Mouse (Mus musculus): Measurements from ENCODE around the gene Col9a2.
"Not testable (repeated sequence)": the region's sequence is repeated elsewhere in the genome, so short reads cannot be mapped to it uniquely, and the experiment has no call there.

Gene Col9a2

GRCm38 (mm10) chr4:121023464-121023863 lies 15.7 kb upstream of the Col9a2 start:
- no peak for DNase-seq

GRCm38 (mm10) chr4:121023941-121024340 lies 15.2 kb upstream of the Col9a2 start:
- DNase-seq: no peak

- no peak for DNase-seq
These were observed 13.5 kb upstream of the Col9a2 start for GRCm38 (mm10) chr4:121025681-121026080.

- DNase-seq: no peak
These were observed 11.0 kb upstream of the Col9a2 start for GRCm38 (mm10) chr4:121028146-121028545.

DNA sequence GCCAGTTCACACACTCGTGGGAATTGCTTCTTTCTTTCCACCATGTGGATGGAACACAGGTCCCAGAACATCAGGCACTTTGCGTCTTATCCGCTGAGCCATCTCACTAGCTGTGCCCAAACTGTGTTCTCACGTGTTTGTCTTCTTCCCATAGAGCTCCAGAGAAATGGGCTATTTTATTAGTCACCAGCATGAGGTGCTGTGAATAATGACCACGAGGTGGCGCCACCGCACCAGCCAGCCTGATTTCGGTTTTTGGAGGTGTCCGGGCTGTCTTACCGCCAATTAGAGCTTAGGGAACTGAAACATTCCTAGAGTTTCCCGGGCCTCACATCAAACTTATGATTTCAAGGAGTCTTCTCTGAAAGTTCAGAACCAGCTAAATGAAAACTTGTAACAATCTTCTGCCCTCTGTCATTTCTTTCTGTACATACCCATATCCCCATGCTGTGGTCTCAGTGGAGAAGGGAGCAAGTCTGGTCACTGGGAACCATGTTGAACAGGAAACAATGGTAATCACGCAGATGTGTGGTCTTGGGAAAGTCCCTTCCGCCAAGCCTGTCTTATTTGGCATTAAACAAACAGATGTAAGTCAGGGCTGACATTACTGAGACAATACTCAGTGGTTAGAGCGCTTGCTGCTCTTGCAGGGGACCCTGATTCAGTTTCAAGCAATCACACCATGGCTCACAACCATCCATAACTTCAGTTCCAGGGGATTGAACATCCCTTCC lies 10.4 kb upstream of the Col9a2 start:
- no peak for DNase-seq

DNA sequence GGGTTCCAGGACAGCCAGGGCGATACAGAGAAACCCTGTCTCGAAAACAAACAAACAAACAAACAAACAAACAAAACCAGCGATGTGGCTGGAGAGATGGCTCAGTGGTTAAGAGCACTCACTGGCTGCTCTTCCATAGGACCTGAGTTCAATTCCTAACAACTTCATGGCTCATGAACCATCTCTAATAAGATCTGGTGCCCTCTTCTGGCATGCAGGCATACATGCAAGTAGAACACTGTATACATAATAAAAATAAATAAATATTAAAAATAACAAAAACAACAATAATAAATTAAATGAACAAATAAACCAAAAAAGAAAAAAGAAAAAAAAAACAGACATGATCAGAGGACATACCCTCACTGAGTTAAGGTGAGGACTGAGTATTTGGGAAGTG lies 9.6 kb upstream of the Col9a2 start:
- DNase-seq: no peak

GRCm38 (mm10) chr4:121031440-121031839 lies 7.7 kb upstream of the Col9a2 start:
- no peak for DNase-seq

GRCm38 (mm10) chr4:121033006-121033405 lies 6.2 kb upstream of the Col9a2 start:
- DNase-seq: no peak

GRCm38 (mm10) chr4:121040323-121040722 lies 1.1 kb downstream of the Col9a2 start:
- no peak for DNase-seq

GRCm38 (mm10) chr4:121040897-121041671 lies 1.9 kb downstream of the Col9a2 start:
- DNase-seq: peak; percentile 71

DNA sequence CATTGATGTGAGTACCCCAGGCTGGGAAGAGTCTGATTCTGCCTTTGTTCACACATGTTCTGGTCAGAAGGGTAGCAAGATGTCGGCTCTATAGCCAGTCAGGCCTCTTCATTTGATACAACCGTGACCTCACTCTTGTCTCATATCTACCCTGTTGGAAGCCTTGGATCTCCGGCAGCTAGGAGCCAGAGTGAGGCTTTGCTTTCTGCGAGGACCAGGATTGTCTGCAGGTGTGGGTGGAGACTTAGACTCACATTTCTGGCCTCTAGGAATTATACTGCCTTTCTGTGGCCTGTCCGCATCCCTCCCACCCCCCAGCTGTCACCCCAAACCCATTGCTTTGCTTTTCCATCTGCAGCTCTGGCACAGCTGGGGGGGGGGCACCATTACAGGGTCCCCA lies 3.3 kb downstream of the Col9a2 start:
- DNase-seq: no peak

DNA sequence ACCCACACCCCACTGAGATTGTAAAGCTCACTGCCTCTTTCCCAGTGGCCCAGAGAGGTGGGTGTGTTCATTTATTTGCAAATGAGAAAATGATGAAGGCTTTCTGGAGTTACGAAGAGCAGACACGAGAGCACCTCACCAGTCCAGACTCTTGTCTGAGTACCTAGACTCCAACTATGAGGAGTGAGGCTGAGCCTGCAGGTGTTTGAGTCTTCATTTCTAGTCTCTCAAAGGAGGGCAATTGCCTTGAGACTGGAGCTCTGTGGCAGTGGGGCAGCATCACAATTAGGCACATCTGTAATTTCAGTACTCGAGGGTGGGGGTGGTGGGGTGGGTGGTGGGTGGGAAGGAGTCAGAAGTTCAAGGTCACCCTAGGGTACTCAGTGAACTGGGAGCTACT lies 3.8 kb downstream of the Col9a2 start:
- DNase-seq: no peak

GRCm38 (mm10) chr4:121051863-121052262 lies 12.7 kb downstream of the Col9a2 start:
- peak; percentile 43 for DNase-seq

GRCm38 (mm10) chr4:121052454-121053323 lies 13.5 kb downstream of the Col9a2 start:
- DNase-seq: peak; percentile 73

- peak; percentile 34 for DNase-seq
These were observed 17.2 kb downstream of the Col9a2 start for GRCm38 (mm10) chr4:121056342-121056741.

- no peak for DNase-seq
These were observed 17.8 kb downstream of the Col9a2 start for GRCm38 (mm10) chr4:121057032-121057431.

DNA sequence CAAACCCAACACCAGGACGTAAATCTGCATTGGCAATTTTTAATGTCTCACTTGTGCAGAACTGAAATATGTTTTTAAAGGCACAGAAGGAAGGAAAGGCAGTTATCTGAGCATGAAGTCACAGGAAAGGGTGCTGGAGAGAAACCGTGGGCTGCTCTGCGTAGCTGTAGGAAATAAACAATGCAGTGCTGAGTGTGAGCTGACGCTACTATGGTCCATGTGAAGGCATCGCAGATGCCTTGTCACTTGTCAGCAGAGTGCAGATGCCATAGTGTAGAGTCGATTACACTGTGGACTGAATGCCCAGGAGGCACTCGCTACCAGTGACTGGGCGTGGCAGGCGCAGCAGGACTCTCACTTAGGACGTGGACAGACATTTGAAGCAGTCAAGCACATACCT lies 20.0 kb downstream of the Col9a2 start:
- not testable (repeated sequence) for DNase-seq

GRCm38 (mm10) chr4:121065336-121065735 lies 26.2 kb downstream of the Col9a2 start:
- no peak for DNase-seq

GRCm38 (mm10) chr4:121074250-121074649 lies 35.1 kb downstream of the Col9a2 start:
- no peak for DNase-seq

DNA sequence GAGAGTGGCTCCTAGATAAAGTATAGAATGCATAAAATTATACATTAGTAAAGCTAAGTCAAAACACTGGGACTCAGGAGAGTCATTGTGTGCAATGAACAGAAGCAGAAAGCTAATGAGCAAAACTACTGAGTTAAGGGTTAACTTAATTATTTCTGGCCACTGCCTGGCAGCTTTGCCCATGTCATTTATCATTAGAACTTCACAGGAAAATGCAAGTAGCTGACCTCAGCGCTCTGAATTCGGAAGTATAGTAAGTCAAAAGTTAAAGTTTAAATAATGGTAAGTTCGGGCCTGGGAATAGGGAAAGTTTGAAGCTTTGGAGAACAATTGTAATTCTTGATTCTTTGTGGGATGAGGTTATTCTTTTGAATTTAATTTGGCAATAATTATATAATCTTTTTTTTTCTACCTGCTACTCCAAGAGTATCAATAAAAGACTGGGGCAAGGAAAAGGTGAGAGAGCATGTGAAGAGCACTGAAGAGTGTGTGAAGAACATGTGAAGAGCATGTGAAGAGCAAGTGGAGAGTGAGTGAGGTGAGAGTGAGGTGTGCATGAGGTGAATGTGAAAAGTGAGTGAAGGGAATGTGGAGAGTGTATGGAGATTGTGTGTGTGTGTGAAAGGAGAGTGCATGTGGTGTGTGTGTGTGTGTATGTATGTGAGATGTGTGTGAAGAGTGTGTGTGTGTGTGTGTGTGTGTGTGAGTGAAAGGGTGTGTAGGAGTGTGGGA lies 38.9 kb downstream of the Col9a2 start:
- no peak for DNase-seq

- no peak for DNase-seq
These were observed 41.2 kb downstream of the Col9a2 start for GRCm38 (mm10) chr4:121080395-121080794.

GRCm38 (mm10) chr4:121084506-121084905 lies 45.3 kb downstream of the Col9a2 start:
- DNase-seq: no peak

DNA sequence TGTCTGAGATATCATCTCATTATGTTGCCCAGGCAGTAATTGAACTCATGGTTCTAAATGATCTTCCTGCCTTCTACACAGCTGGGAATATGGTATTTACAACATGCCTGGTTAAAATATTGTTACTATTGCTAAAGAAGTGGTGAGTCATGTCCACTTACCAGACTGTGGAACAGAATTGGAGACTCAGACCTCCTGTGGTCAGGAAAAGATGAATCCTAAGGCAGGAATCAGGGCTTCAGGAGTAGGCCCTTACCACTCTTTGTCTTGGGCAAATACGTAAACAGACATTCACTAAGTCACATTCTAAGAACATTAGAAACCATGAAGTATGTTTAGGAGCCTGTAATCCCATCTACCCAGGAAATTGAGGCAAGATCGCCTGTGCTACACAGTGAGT lies 49.5 kb downstream of the Col9a2 start:
- no peak for DNase-seq
